In the genomic region with DNA sequence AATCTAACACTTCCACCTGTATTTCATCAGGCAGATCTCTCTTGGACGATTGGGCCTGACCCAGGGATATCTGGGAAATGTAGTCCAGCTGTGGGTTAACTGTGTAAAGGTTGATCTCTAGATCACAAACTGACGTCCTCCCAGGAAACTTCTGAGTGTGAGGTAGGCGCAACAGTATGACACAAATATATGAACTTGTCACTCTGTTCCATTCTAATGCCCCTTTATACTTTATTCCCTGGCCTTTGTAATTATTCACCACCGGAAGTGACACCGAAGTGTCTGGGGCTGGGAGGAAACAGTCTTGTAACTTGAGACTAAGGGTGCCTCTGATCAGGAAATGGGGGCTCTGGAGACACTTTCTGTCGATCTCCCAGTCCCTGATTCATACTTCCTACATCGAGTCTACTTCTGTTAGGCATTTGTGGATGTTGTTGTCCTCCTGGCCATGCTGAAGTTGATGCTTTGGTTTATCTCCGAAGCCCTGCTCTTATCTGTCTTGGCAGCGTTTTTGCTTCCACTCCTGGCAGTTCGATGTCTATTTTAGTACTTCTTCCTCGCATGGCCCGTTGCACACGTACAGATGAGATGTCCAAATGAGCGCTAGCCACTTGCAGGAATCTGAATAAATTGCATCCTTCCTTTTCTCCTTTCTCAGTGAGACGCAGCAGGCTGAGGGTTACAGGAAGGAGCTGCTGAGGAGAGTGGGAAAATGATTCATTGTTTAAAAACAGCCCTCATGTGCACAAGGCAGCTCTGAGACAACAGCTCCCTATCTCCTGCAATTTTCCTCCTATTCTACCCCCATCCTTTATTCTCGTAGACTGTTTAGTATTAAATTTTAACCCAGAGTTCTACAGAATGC, we compare ENCODE assay signal across 7 mouse cellular contexts.
DNase-seq lines count a peak whose midpoint lies in the region; ATAC-seq lines count a peak whose summit lies in the region.

No protein-coding gene starts in this region.

- H3K36me3 ChIP-seq in hindbrain, embryonic 13.5 days = no peaks in the 10 kb centered on the region
- no peaks in the 10 kb centered on the region for H3K36me3 ChIP-seq in limb, embryonic 15.5 days
- no peaks in the 10 kb centered on the region for H3K36me3 ChIP-seq in splenic B cell, adult 2 months (ENCODE audit: control insufficient read depth, insufficient read depth, low read length, poor library complexity, severe bottlenecking)

- intact Hi-C loops in left cerebral cortex, postnatal 14 days (cut with DNase I) = loop anchor here (5.0 kb wide), 2 partner anchors 645 to 710 kb away; no protein-coding TSS in a partner anchor

- no peaks in the 10 kb centered on the region for H3K9me3 ChIP-seq in hindbrain, embryonic 13.5 days
- no peaks in the 10 kb centered on the region for H3K9me3 ChIP-seq in limb, embryonic 15.5 days

- H3K4me3 ChIP-seq in hindbrain, embryonic 13.5 days = 0 out of 2 replicates have a peak overlapping the region, but pooled peaks have one; percentile 0
- peak overlapping the region; percentile 11; the same call in 1 of the 2 replicates for H3K4me3 ChIP-seq in limb, embryonic 15.5 days

- peak; percentile 31 for DNase-seq in CD4-positive helper T cell, adult 2 months (ENCODE audit: low read depth, low spot score)
- DNase-seq in R1 (ENCODE audit: low read depth, low spot score) (peak; percentile 38), MN1 (ENCODE audit: low spot score) (no peak)
- peak; percentile 13 for DNase-seq in splenic B cell, adult 2 months (ENCODE audit: low read depth, low spot score)
- no peak for DNase-seq in left cerebral cortex, postnatal 14 days (ENCODE audit: low spot score in 2 of 2)

- H3K4me2 ChIP-seq in hindbrain, embryonic 13.5 days = peak overlapping the region; percentile 19
- H3K4me2 ChIP-seq in limb, embryonic 15.5 days = peak overlapping the region; percentile 24; the same call in 1 of the 2 replicates

- peaks cover 8% of the 10 kb centered on the region for H3K4me1 ChIP-seq in hindbrain, embryonic 13.5 days (replicated peaks)
- H3K4me1 ChIP-seq in limb, embryonic 15.5 days = peaks cover 5% of the 10 kb centered on the region; the same call in 1 of the 2 replicates

- no peak overlapping the region for H3K27ac ChIP-seq in hindbrain, embryonic 13.5 days
- H3K27ac ChIP-seq in limb, embryonic 15.5 days = 0 out of 2 replicates have a peak overlapping the region, but pooled peaks have one; percentile 11

- 0 out of 2 replicates have a peak overlapping the region, but pooled peaks have one; percentile 13 for H3K9ac ChIP-seq in hindbrain, embryonic 13.5 days
- H3K9ac ChIP-seq in limb, embryonic 15.5 days = no peak overlapping the region

- 52% methylated on average over 16 of the region's 16 CpGs for WGBS in hindbrain, embryonic 13.5 days
- 47% methylated on average over 16 of the region's 16 CpGs for WGBS in limb, embryonic 15.5 days

- no peaks in the 10 kb centered on the region for H3K27me3 ChIP-seq in hindbrain, embryonic 13.5 days
- no peaks in the 10 kb centered on the region for H3K27me3 ChIP-seq in limb, embryonic 15.5 days
- no peaks in the 10 kb centered on the region for H3K27me3 ChIP-seq in splenic B cell, adult 2 months (ENCODE audit: control insufficient read depth, insufficient read depth, low read length, poor library complexity, severe bottlenecking)

- ATAC-seq in hindbrain, embryonic 13.5 days (ENCODE audit: low FRiP score) = no peak
- no peak for ATAC-seq in limb, embryonic 15.5 days (ENCODE audit: insufficient number of reproducible peaks, low FRiP score, low TSS enrichment, low read depth)

Comparison
In these comparisons a context has a peak if more than half of its experiments do, and no peak if none do; other contexts are left out.
1. DNase-seq: peak in CD4-positive helper T cell, adult 2 months (single experiment), R1 (single experiment) and splenic B cell, adult 2 months (single experiment); none in MN1 (single experiment) and left cerebral cortex, postnatal 14 days (0 of 2).